Mouse (Mus musculus): Measurements from ENCODE around the gene Inf2. TPM values are rescaled to one million over a fixed set of nuclear protein-coding genes. Genes with fewer than 3 reads are reported as not detected.
A peak's percentile ranks its signal among the peaks of the same experiment; 100 is the strongest.

Gene Inf2
- total RNA-seq, 2 experiments from 2014 or later = 15.8 to 20.0 TPM

GRCm38 (mm10) chr12:112591730-112592129 is 3.1 kb downstream of the Inf2 start:
- intact Hi-C loops (cut with DNase I) = no loop called here

GRCm38 (mm10) chr12:112592985-112593734 is 4.6 kb downstream of the Inf2 start:
- no peak for DNase-seq (ENCODE audit: low spot score)
- intact Hi-C loops (cut with DNase I) = no loop called here

More at GRCm38 (mm10) chr12:112591730-112592129, 3.1 kb downstream of the Inf2 start:
- no peak for DNase-seq (ENCODE audit: low spot score)

GRCm38 (mm10) chr12:112593951-112594915 is 5.6 kb downstream of the Inf2 start:
- DNase-seq (ENCODE audit: low spot score) = no peak
- intact Hi-C loops (cut with DNase I) = no loop called here

GRCm38 (mm10) chr12:112594989-112595388 is 6.4 kb downstream of the Inf2 start:
- no peak for DNase-seq (ENCODE audit: low spot score)
- intact Hi-C loops (cut with DNase I) = no loop called here

- intact Hi-C loops (cut with DNase I) = no loop called here
- no peak for DNase-seq (ENCODE audit: low spot score)
These were observed 7.0 kb downstream of the Inf2 start for GRCm38 (mm10) chr12:112595626-112596025.

GRCm38 (mm10) chr12:112596454-112596853 is 7.9 kb downstream of the Inf2 start:
- intact Hi-C loops (cut with DNase I) = no loop called here
- DNase-seq (ENCODE audit: low spot score) = no peak

GRCm38 (mm10) chr12:112596891-112597500 is 8.4 kb downstream of the Inf2 start:
- intact Hi-C loops (cut with DNase I) = no loop called here
- no peak for DNase-seq (ENCODE audit: low spot score)

GRCm38 (mm10) chr12:112597618-112598017 is 9.0 kb downstream of the Inf2 start:
- no peak for DNase-seq (ENCODE audit: low spot score)
- intact Hi-C loops (cut with DNase I) = no loop called here

- intact Hi-C loops (cut with DNase I) = no loop called here
- no peak for DNase-seq (ENCODE audit: low spot score)
These were observed 10.6 kb downstream of the Inf2 start for GRCm38 (mm10) chr12:112599198-112599597.

GRCm38 (mm10) chr12:112599942-112600611 is 11.5 kb downstream of the Inf2 start:
- intact Hi-C loops (cut with DNase I) = no loop called here
- DNase-seq (ENCODE audit: low spot score) = no peak

- intact Hi-C loops (cut with DNase I) = no loop called here
These were observed 15.4 kb downstream of the Inf2 start for GRCm38 (mm10) chr12:112604022-112604421.

GRCm38 (mm10) chr12:112604709-112605649 is 16.4 kb downstream of the Inf2 start:
- intact Hi-C loops (cut with DNase I) = loop anchor here (1.0 kb wide), 1 partner anchor 53 kb away; no protein-coding TSS in a partner anchor
- DNase-seq (ENCODE audit: low spot score) = no peak

More at GRCm38 (mm10) chr12:112604022-112604421, 15.4 kb downstream of the Inf2 start:
- no peak for DNase-seq (ENCODE audit: low spot score)

- intact Hi-C loops (cut with DNase I) = loop anchor here (1.0 kb wide), 1 partner anchor 53 kb away; no protein-coding TSS in a partner anchor
- DNase-seq (ENCODE audit: low spot score) = no peak
These were observed 17.2 kb downstream of the Inf2 start for GRCm38 (mm10) chr12:112605766-112606165.

GRCm38 (mm10) chr12:112606998-112607397 is 18.4 kb downstream of the Inf2 start:
- DNase-seq (ENCODE audit: low spot score) = no peak
- intact Hi-C loops (cut with DNase I) = no loop called here

- intact Hi-C loops (cut with DNase I) = no loop called here
- no peak for DNase-seq (ENCODE audit: low spot score)
These were observed 20.4 kb downstream of the Inf2 start for GRCm38 (mm10) chr12:112609031-112609430.

GRCm38 (mm10) chr12:112616668-112617067 is 28.1 kb downstream of the Inf2 start:
- intact Hi-C loops (cut with DNase I) = loop anchor here (5.0 kb wide), 1 partner anchor 119 kb away; no protein-coding TSS in a partner anchor
- no peak for DNase-seq (ENCODE audit: low spot score)

- intact Hi-C loops (cut with DNase I) = loop anchor here (5.0 kb wide), 1 partner anchor 120 kb away; no protein-coding TSS in a partner anchor
- no peak for DNase-seq (ENCODE audit: low spot score)
These were observed 28.6 kb downstream of the Inf2 start for GRCm38 (mm10) chr12:112617184-112617583.

GRCm38 (mm10) chr12:112617898-112618380 is 29.4 kb downstream of the Inf2 start:
- intact Hi-C loops (cut with DNase I) = loop anchor here (5.0 kb wide), 1 partner anchor 121 kb away; no protein-coding TSS in a partner anchor
- DNase-seq (ENCODE audit: low spot score) = peak; percentile 49

All from heart, postnatal 25 days (tissue).